In the genomic region with DNA sequence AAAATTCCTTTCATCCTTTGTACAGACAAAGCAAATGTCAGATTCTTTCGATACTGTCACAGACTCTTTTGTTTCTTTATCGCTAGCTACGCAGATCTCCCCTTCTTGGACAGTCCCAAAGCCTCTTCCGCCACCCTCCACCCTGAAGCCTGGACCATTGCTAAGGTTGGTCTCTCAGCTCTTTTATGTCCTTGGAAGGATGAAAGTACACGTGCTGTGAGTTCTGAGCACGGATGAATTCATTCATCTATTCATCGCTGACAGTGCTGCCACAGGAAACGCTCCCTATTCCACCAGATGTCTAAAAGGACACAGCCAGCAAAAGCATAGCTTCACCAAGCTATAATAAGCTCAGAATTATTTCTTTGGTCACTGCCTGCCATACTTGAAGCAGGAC, we compare ENCODE assay signal across 7 mouse cellular contexts. TPM values are rescaled to one million over a fixed set of nuclear protein-coding genes. Genes with fewer than 3 reads are reported as not detected.
DNase-seq lines count a peak whose midpoint lies in the region; ATAC-seq and TF ChIP-seq lines count a peak whose summit lies in the region.

No protein-coding gene starts in this region.

- no peaks in the 10 kb centered on the region for H3K36me3 ChIP-seq in lung, embryonic 14.5 days (ENCODE audit: insufficient read depth)
- H3K36me3 ChIP-seq in embryonic facial prominence, embryonic 13.5 days, result no peaks in the 10 kb centered on the region
- H3K36me3 ChIP-seq in intestine, embryonic 14.5 days (ENCODE audit: control insufficient read depth, insufficient read depth, low read length), result no peaks in the 10 kb centered on the region
- no peaks in the 10 kb centered on the region for H3K36me3 ChIP-seq in neural tube, embryonic 13.5 days

- no peaks in the 10 kb centered on the region for H3K27me3 ChIP-seq in lung, embryonic 14.5 days (ENCODE audit: insufficient read depth, low read length)
- H3K27me3 ChIP-seq in embryonic facial prominence, embryonic 13.5 days, result no peaks in the 10 kb centered on the region
- H3K27me3 ChIP-seq in intestine, embryonic 14.5 days (replicated peaks; ENCODE audit: control insufficient read depth, insufficient read depth, low read length), result no peaks in the 10 kb centered on the region
- no peaks in the 10 kb centered on the region for H3K27me3 ChIP-seq in neural tube, embryonic 13.5 days

- no peaks in the 10 kb centered on the region for H3K9me3 ChIP-seq in lung, embryonic 14.5 days (ENCODE audit: low read depth, low read length)
- H3K9me3 ChIP-seq in embryonic facial prominence, embryonic 13.5 days, result no peaks in the 10 kb centered on the region
- no peaks in the 10 kb centered on the region for H3K9me3 ChIP-seq in intestine, embryonic 14.5 days (ENCODE audit: control insufficient read depth, low read length)
- no peaks in the 10 kb centered on the region for H3K9me3 ChIP-seq in neural tube, embryonic 13.5 days

- 42% methylated on average over 8 of the region's 8 CpGs for WGBS in lung, embryonic 14.5 days
- 45% methylated on average over 8 of the region's 8 CpGs for WGBS in embryonic facial prominence, embryonic 13.5 days
- 55% methylated on average over 8 of the region's 8 CpGs for WGBS in intestine, embryonic 14.5 days
- WGBS in neural tube, embryonic 13.5 days, result 8% methylated on average over 8 of the region's 8 CpGs

- ATAC-seq in lung, embryonic 14.5 days (ENCODE audit: insufficient read depth), result no peak
- ATAC-seq in embryonic facial prominence, embryonic 13.5 days (ENCODE audit: insufficient number of reproducible peaks, insufficient read depth, low FRiP score, low TSS enrichment, low read depth), result no peak
- ATAC-seq in intestine, embryonic 14.5 days (replicated peaks; ENCODE audit: low FRiP score, low TSS enrichment, low read depth), result no peak
- peak; percentile 76 for ATAC-seq in neural tube, embryonic 13.5 days (ENCODE audit: low read depth)
- ATAC-seq in erythroblast, adult 5-6 weeks (replicated peaks; ENCODE audit: low FRiP score, poor library complexity, severe bottlenecking), result no peak

- DNase-seq in lung, embryonic 14.5 days, result peak; percentile 7
- no peak for DNase-seq in lung, postnatal 10 days
- DNase-seq in intestine, embryonic 14.5 days (ENCODE audit: low spot score), result peak; percentile 54
- DNase-seq in c-Kit-positive CD71-positive TER-119-positive erythroid progenitor cells, embryonic 14.5 days (ENCODE audit: low spot score), result no peak

- no peak overlapping the region for H3K9ac ChIP-seq in lung, embryonic 14.5 days
- no peak overlapping the region for H3K9ac ChIP-seq in embryonic facial prominence, embryonic 13.5 days
- H3K9ac ChIP-seq in intestine, embryonic 14.5 days (ENCODE audit: low read length), result no peak overlapping the region
- peak overlapping the region; percentile 74 for H3K9ac ChIP-seq in neural tube, embryonic 13.5 days

- peak overlapping the region; percentile 33 for H3K4me2 ChIP-seq in lung, embryonic 14.5 days
- H3K4me2 ChIP-seq in embryonic facial prominence, embryonic 13.5 days, result peak overlapping the region; percentile 37
- H3K4me2 ChIP-seq in intestine, embryonic 14.5 days (ENCODE audit: low read length), result peak overlapping the region; percentile 6; the same call in 1 of the 2 replicates
- peak overlapping the region; percentile 54 for H3K4me2 ChIP-seq in neural tube, embryonic 13.5 days

- no peak overlapping the region for H3K4me3 ChIP-seq in lung, embryonic 14.5 days (ENCODE audit: low read depth, low read length)
- H3K4me3 ChIP-seq in embryonic facial prominence, embryonic 13.5 days, result no peak overlapping the region
- no peak overlapping the region for H3K4me3 ChIP-seq in intestine, embryonic 14.5 days (ENCODE audit: low read depth, low read length)
- peak overlapping the region; percentile 32 for H3K4me3 ChIP-seq in neural tube, embryonic 13.5 days

- no peak for TF ChIP-seq CTCF in lung, embryonic 14.5 days (IDR thresholded peaks at IDR 0.05; ENCODE audit: low read depth)

- H3K27ac ChIP-seq in lung, embryonic 14.5 days (ENCODE audit: low read depth), result no peak overlapping the region
- H3K27ac ChIP-seq in embryonic facial prominence, embryonic 13.5 days, result no peak overlapping the region
- H3K27ac ChIP-seq in intestine, embryonic 14.5 days (ENCODE audit: low read depth), result no peak overlapping the region
- H3K27ac ChIP-seq in neural tube, embryonic 13.5 days (replicated peaks), result peak overlapping the region; percentile 88

- H3K4me1 ChIP-seq in lung, embryonic 14.5 days (ENCODE audit: insufficient read depth), result no peaks in the 10 kb centered on the region
- 0 out of 2 replicates have a peak, but pooled peaks cover 4% of the 10 kb centered on the region for H3K4me1 ChIP-seq in embryonic facial prominence, embryonic 13.5 days
- no peaks in the 10 kb centered on the region; the same call in 1 of the 2 replicates for H3K4me1 ChIP-seq in intestine, embryonic 14.5 days (replicated peaks; ENCODE audit: control insufficient read depth, insufficient read depth, low read length)
- peaks cover 25% of the 10 kb centered on the region for H3K4me1 ChIP-seq in neural tube, embryonic 13.5 days (replicated peaks)

RNA-seq across cellular contexts. Expression of a gene that starts 58.0 kb away (rescaled TPM):
- polyA plus RNA-seq in lung, embryonic 14.5 days (2014; fragmentation: Nextera tagmentation; extraction: Ambion mirVana), result 33.6 and 37.3 TPM in 2 replicates
- 14.3 and 16.5 TPM in 2 replicates for polyA plus RNA-seq in embryonic facial prominence, embryonic 13.5 days (2015; fragmentation: Nextera tagmentation; extraction: Ambion mirVana)
- polyA plus RNA-seq in intestine, embryonic 14.5 days (2014; fragmentation: Nextera tagmentation; extraction: Ambion mirVana), result 20.3 and 22.8 TPM in 2 replicates
- 26.5 and 32.4 TPM in 2 replicates for polyA plus RNA-seq in neural tube, embryonic 13.5 days (2015; fragmentation: Nextera tagmentation; extraction: Ambion mirVana)
- total RNA-seq in erythroblast, adult 5-6 weeks (2015; ENCODE audit: low replicate concordance), result 7.7 and 8.8 TPM in 2 replicates
- total RNA-seq in erythroblast, adult 5-6 weeks (2017; ENCODE audit: low replicate concordance), result 15.5 and 16.5 TPM in 2 replicates

Comparison
In these comparisons a context has a peak if more than half of its experiments do, and no peak if none do; other contexts are left out.
1. DNase-seq: peak in lung, embryonic 14.5 days (single experiment) and intestine, embryonic 14.5 days (single experiment); none in lung, postnatal 10 days (single experiment) and c-Kit-positive CD71-positive TER-119-positive erythroid progenitor cells, embryonic 14.5 days (single experiment).
2. Peak in every context shown above with its lines, with median percentiles within 50 percentile points of each other: H3K4me2 ChIP-seq.